Mouse (Mus musculus) cortical plate, adult 2 months (tissue): ENCODE results near the gene Tssc4.

ENCODE experiments used
- CTCF ChIP-seq: fragments of 200-500 bp; IDR thresholded peaks from 2 replicates; pipeline ENCODE4 v1.5.1; 2011; ENCODE audit warnings: mild to moderate bottlenecking, control low read depth, low read length; ENCODE audit not compliant: insufficient read depth; ENCODE audit errors: extremely low read depth
- POLR2A ChIP-seq: fragments of 200-500 bp; IDR thresholded peaks from 2 replicates; pipeline ENCODE4 v1.6.1; 2011; ENCODE audit warnings: mild to moderate bottlenecking, low read length, control low read depth; ENCODE audit not compliant: insufficient read depth; ENCODE audit errors: extremely low read depth

DNA sequence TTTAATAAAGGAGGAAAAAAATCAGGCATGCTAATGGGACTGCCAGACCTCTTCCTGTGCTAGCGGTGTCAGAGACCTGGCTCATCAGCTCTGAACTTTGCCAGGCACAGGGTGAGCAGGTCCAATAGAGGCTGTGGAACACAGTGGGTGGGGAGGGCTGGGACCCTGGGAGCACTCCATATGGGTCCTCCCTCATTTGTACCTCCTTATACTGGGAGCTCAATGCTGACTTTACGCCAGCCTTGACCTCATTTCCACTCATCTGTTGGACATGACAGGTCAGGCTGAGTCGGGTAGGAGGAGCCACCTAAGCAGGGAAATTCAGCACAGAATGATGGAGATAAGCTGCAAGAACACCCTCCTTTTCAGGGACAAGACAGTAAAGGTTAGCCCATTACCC lies 1.2 kb upstream of the Tssc4 start:
- TF ChIP-seq CTCF (no peak), POLR2A (no peak)
